Comparison of ENCODE assay signal across 8 mouse cellular contexts in the genomic region with DNA sequence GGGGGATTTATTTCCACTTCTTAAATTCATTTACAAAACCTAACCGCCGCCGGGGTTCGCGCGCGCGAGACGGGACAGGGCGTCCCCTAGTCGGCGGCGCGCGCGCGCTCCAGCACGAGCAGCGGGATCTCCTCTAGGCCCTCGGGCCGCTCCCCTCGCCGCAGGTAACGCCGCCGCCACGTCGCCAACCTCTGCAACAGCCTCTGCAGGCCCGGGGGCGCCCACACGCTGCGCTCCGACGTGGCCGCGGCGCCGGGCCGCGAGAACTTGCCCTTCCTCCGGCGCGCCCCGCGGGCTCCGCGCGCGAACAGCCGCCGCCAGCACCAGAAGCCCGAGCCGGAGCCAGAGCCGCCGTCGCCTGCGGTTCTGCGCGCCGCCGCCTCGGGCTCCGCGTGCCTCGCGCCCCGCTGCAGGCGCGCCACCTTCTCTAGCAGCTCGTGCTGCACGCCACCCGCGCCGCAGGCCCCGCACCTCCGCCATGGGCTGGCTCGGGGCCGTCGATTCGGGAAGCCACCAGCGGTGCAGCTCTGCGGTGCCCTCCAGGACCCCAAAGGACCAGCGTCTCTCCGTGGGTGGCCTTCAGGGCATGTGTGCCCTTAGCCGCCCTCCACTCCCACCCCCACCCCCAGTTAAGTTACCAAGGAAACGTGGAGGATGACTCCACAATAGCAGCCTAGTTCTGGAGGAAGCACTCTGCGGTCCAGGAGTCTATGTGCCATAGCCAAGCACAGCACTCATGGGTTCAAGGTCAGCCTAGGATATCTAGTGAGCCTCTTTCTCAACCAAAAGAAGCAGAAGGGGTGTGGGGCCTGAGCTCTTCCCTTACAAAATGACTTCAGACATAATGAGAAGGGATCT. TPM values are rescaled to one million over a fixed set of nuclear protein-coding genes. Genes with fewer than 3 reads are reported as not detected.
A peak's percentile ranks its signal among the peaks of the same experiment; 100 is the strongest.
DNase-seq lines count a peak whose midpoint lies in the region; ATAC-seq lines count a peak whose summit lies in the region.

No protein-coding gene starts in this region.

- H3K9me3 ChIP-seq in hindbrain, embryonic 16.5 days (ENCODE audit: control insufficient read depth, low read length): no peaks in the 10 kb centered on the region

- H3K27ac ChIP-seq in hindbrain, embryonic 16.5 days (ENCODE audit: low read depth, low read length): peak overlapping the region; percentile 95

- peak overlapping the region; percentile 92 for H3K9ac ChIP-seq in hindbrain, embryonic 16.5 days (ENCODE audit: low read depth, low read length)

- peaks cover 7% of the 10 kb centered on the region; the same call in 1 of the 2 replicates for H3K4me1 ChIP-seq in hindbrain, embryonic 16.5 days (ENCODE audit: control insufficient read depth, insufficient read depth, low read depth, low read length)

- peak; percentile 97 for ATAC-seq in hindbrain, embryonic 16.5 days

- DNase-seq in ZHBTc4 (ENCODE audit: low read depth, low spot score): peak; percentile 89
- DNase-seq in cerebellum, postnatal 25 days: peak; percentile 84 to 86
- peak; percentile 5 for DNase-seq in gastrocnemius, adult 18-20 months (ENCODE audit: low spot score)
- peak; percentile 61 to 77 for DNase-seq in left cerebral cortex, adult 18-20 months (ENCODE audit: low spot score in 2 of 2)
- peak; percentile 54 for DNase-seq in lung, postnatal 14 days
- DNase-seq in retina, postnatal 7 days (ENCODE audit: low read depth, low spot score): peak; percentile 39
- peak; percentile 37 for DNase-seq in urinary bladder, postnatal 25 days (ENCODE audit: low spot score)

- H3K36me3 ChIP-seq in hindbrain, embryonic 16.5 days (ENCODE audit: control insufficient read depth, insufficient read depth, low read length): no peaks in the 10 kb centered on the region

- no peaks in the 10 kb centered on the region for H3K27me3 ChIP-seq in hindbrain, embryonic 16.5 days (replicated peaks; ENCODE audit: control insufficient read depth, insufficient read depth, low read length)

- peak overlapping the region; percentile 78 for H3K4me2 ChIP-seq in hindbrain, embryonic 16.5 days (ENCODE audit: low read length)

- WGBS in hindbrain, embryonic 16.5 days: under 1% methylated on average over 81 of the region's 87 CpGs

- H3K4me3 ChIP-seq in hindbrain, embryonic 16.5 days (ENCODE audit: low read length): peak overlapping the region; percentile 71

RNA-seq across cellular contexts. Expression of a gene that starts 42.6 kb away (rescaled TPM):
- 10 to 100 TPM; 43.1 to 45.2 TPM for total RNA-seq in gastrocnemius, adult 18-20 months (2021)
- polyA plus RNA-seq in hindbrain, embryonic 16.5 days (2015; fragmentation: Nextera tagmentation; extraction: Ambion mirVana): 91.0 and 97.8 TPM in 2 replicates
- 10 to 100 TPM; 33.1 to 34.6 TPM for total RNA-seq in left cerebral cortex, adult 18-20 months (2021)

Comparison
In these comparisons a context has a peak if more than half of its experiments do, and no peak if none do; other contexts are left out.
1. Peak in every context shown above with its lines: DNase-seq, ATAC-seq, H3K4me3 ChIP-seq and H3K27ac ChIP-seq.
2. DNase-seq: peak in every context shown above with its lines; median percentile 89 in ZHBTc4; 85 in cerebellum, postnatal 25 days; 69 in left cerebral cortex, adult 18-20 months; 54 in lung, postnatal 14 days; 39 in retina, postnatal 7 days; 37 in urinary bladder, postnatal 25 days; 5 in gastrocnemius, adult 18-20 months.